Mouse (Mus musculus): ENCODE data around the gene Caly. TPM values are rescaled to one million over a fixed set of nuclear protein-coding genes. Genes with fewer than 3 reads are reported as not detected.

Gene Caly
- polyA plus RNA-seq, 1 experiment from 2014 or later = 430 TPM

- H3K9ac ChIP-seq (ENCODE audit: low read depth, low read length) = no peak overlapping the region
- no peaks in the 10 kb centered on the region for H3K4me1 ChIP-seq (ENCODE audit: control insufficient read depth, insufficient read depth, low read depth, low read length)
- 0 out of 2 replicates have a peak, but pooled peaks cover 3% of the 10 kb centered on the region for H3K36me3 ChIP-seq (ENCODE audit: control insufficient read depth, insufficient read depth, low read length)
- H3K4me3 ChIP-seq (ENCODE audit: low read length) = no peak overlapping the region
- no peaks in the 10 kb centered on the region for H3K9me3 ChIP-seq (ENCODE audit: control insufficient read depth, low read length)
- 36% methylated on average over 1 of the region's 1 CpGs for WGBS
- 0 out of 2 replicates have a peak, but pooled peaks have one; percentile 37 for ATAC-seq
- no peak overlapping the region for H3K27ac ChIP-seq (ENCODE audit: low read depth, low read length)
- H3K4me2 ChIP-seq (ENCODE audit: low read length) = no peak overlapping the region
- no peaks in the 10 kb centered on the region for H3K27me3 ChIP-seq (replicated peaks; ENCODE audit: control insufficient read depth, insufficient read depth, low read length)
Observed at GRCm38 (mm10) chr7:140095556-140095955, 13.2 kb upstream of the Caly start.

GRCm38 (mm10) chr7:140094954-140095353 is 12.6 kb upstream of the Caly start:
- 0 out of 2 replicates have a peak, but pooled peaks cover 3% of the 10 kb centered on the region for H3K36me3 ChIP-seq (ENCODE audit: control insufficient read depth, insufficient read depth, low read length)
- no peaks in the 10 kb centered on the region for H3K27me3 ChIP-seq (replicated peaks; ENCODE audit: control insufficient read depth, insufficient read depth, low read length)
- 61% methylated on average over 5 of the region's 5 CpGs for WGBS
- no peaks in the 10 kb centered on the region for H3K4me1 ChIP-seq (ENCODE audit: control insufficient read depth, insufficient read depth, low read depth, low read length)
- no peaks in the 10 kb centered on the region for H3K9me3 ChIP-seq (ENCODE audit: control insufficient read depth, low read length)
- H3K27ac ChIP-seq (ENCODE audit: low read depth, low read length) = no peak overlapping the region
- no peak overlapping the region for H3K4me3 ChIP-seq (ENCODE audit: low read length)
- ATAC-seq = no peak
- H3K9ac ChIP-seq (ENCODE audit: low read depth, low read length) = no peak overlapping the region
- no peak overlapping the region for H3K4me2 ChIP-seq (ENCODE audit: low read length)

DNA sequence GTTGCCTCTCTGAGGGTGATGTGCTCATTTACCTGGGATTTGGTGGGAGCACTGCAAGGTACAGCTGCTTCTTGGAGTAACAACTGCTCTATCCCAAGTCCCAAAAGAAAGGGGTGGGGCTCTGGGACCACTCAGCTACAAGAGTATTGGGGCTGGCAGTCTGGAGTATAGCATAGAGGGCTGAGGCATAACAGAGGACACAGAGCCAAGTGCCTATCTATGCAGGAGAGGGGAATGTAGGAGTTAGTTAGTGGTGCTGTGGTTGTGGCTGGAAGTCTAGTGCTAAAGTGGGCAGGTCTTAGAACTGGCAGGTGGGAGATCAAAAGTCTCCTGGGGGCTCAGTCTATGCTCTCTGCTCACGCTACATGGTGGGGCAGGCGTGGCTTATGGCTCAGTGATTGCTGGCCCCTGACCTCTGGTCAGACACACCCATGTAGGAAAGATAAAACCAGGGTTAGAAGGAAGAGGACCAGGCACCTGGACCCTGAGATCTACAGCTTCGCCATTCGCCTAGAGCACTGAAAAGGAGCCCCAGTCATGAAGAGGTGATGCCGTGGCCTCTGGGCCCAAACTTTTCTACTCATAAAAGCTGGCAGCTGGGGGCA is 10.7 kb upstream of the Caly start, which contains the start of gene Prap1:
Prap1 (plus strand) TSS at position 472 of the 605 bp plus-strand sequence.
- 75% methylated on average over 5 of the region's 5 CpGs for WGBS
- Histone ChIP-seq H3K4me1 (ENCODE audit: control insufficient read depth, insufficient read depth, low read depth, low read length) (no peaks in the 10 kb centered on the region), H3K4me2 (ENCODE audit: low read length) (no peak within 1 kb of the TSS), H3K9me3 (ENCODE audit: control insufficient read depth, low read length) (no peaks in the 10 kb centered on the region), H3K36me3 (ENCODE audit: control insufficient read depth, insufficient read depth, low read length) (0 out of 2 replicates have a peak, but pooled peaks cover 2% of the 10 kb centered on the region), H3K27ac (ENCODE audit: low read depth, low read length) (no peak within 1 kb of the TSS), H3K27me3 (replicated peaks; ENCODE audit: control insufficient read depth, insufficient read depth, low read length) (no peaks in the 10 kb centered on the region), H3K9ac (ENCODE audit: low read depth, low read length) (no peak within 1 kb of the TSS), H3K4me3 (ENCODE audit: low read length) (no peak within 1 kb of the TSS)
- no peak for ATAC-seq

DNA sequence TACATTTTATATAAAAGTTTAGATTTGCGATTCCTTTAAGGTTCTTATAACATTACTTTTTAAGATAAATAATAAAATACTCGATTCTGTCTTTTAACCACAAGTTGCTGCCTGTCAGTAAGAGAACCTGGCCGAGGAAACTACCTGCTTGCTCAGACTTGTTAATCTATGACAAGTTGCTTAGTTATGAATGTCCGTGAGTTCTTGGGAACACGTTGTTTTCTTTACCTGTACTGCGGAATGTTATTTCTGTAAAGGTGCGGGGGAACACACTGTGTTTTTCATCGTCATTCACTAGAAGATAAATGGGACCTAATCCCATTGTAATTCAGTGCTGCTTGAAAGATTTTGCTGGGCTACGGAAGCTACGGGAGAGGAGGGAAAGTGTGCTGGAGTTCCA is 8.3 kb upstream of the Caly start:
- Histone ChIP-seq H3K27ac (ENCODE audit: low read depth, low read length) (no peak overlapping the region), H3K4me2 (ENCODE audit: low read length) (no peak overlapping the region), H3K4me3 (ENCODE audit: low read length) (no peak overlapping the region), H3K9ac (ENCODE audit: low read depth, low read length) (no peak overlapping the region), H3K27me3 (replicated peaks; ENCODE audit: control insufficient read depth, insufficient read depth, low read length) (no peaks in the 10 kb centered on the region), H3K9me3 (ENCODE audit: control insufficient read depth, low read length) (no peaks in the 10 kb centered on the region), H3K4me1 (ENCODE audit: control insufficient read depth, insufficient read depth, low read depth, low read length) (no peaks in the 10 kb centered on the region), H3K36me3 (ENCODE audit: control insufficient read depth, insufficient read depth, low read length) (no peaks in the 10 kb centered on the region)
- 81% methylated on average over 10 of the region's 10 CpGs for WGBS
- no peak for ATAC-seq

DNA sequence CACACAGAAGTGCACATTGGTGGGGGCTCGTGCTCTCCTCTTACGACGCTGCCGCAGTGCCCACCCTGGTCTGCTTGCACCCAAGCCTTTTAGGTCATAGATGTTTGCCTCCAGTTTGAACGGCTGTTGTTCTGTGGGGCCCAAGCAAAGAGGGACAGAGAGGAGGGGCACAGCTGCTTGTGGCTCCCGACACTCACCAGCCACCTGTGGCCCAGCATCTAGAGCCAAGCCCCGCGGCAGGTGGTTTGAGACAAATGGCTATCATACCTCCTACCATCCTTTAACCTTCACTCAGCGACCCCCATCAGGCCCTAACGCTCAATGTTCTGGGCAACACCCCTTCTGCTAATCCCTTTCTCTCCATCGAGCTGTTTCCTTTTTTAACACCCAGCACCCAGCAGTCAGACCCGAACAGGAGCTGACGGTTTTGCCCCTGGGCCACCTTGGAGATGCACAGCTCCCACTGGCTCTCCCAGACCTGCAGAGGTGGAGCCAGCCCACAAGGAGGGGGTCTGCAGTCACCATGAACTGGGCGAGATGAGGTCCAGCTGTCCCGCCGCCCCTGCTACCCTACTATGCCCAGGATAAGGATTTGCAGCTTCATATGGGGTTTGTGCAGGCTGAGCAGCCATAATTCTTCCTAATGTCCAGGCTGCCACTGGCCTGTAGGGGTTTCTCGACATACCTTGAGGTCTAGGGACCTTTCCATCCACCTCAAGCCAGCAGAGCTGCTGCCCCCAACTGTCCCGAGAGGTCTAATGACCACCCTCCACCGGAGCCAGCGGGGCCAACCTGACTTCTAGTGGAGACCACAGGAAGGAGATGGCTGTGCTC is 723 bp downstream of the Caly start:
- WGBS = 9% methylated on average over 20 of the region's 20 CpGs
- Histone ChIP-seq H3K9me3 (ENCODE audit: control insufficient read depth, low read length) (no peaks in the 10 kb centered on the region), H3K36me3 (ENCODE audit: control insufficient read depth, insufficient read depth, low read length) (no peaks in the 10 kb centered on the region), H3K9ac (ENCODE audit: low read depth, low read length) (peak overlapping the region; percentile 72), H3K4me3 (ENCODE audit: low read length) (peak overlapping the region; percentile 52), H3K4me1 (ENCODE audit: control insufficient read depth, insufficient read depth, low read depth, low read length) (peaks cover 9% of the 10 kb centered on the region), H3K4me2 (ENCODE audit: low read length) (peak overlapping the region; percentile 76), H3K27ac (ENCODE audit: low read depth, low read length) (peak overlapping the region; percentile 94), H3K27me3 (replicated peaks; ENCODE audit: control insufficient read depth, insufficient read depth, low read length) (no peaks in the 10 kb centered on the region)
- ATAC-seq = peak; percentile 51

GRCm38 (mm10) chr7:140080503-140081156 is 1.7 kb downstream of the Caly start:
- H3K4me2 ChIP-seq (ENCODE audit: low read length) = peak overlapping the region; percentile 76
- 1% methylated on average over 24 of the region's 24 CpGs for WGBS
- H3K4me1 ChIP-seq (ENCODE audit: control insufficient read depth, insufficient read depth, low read depth, low read length) = peaks cover 9% of the 10 kb centered on the region
- no peaks in the 10 kb centered on the region for H3K36me3 ChIP-seq (ENCODE audit: control insufficient read depth, insufficient read depth, low read length)
- H3K27ac ChIP-seq (ENCODE audit: low read depth, low read length) = peak overlapping the region; percentile 94
- H3K4me3 ChIP-seq (ENCODE audit: low read length) = peak overlapping the region; percentile 52
- peak; percentile 77 for ATAC-seq
- H3K9ac ChIP-seq (ENCODE audit: low read depth, low read length) = peak overlapping the region; percentile 72
- no peaks in the 10 kb centered on the region for H3K9me3 ChIP-seq (ENCODE audit: control insufficient read depth, low read length)
- no peaks in the 10 kb centered on the region for H3K27me3 ChIP-seq (replicated peaks; ENCODE audit: control insufficient read depth, insufficient read depth, low read length)

DNA sequence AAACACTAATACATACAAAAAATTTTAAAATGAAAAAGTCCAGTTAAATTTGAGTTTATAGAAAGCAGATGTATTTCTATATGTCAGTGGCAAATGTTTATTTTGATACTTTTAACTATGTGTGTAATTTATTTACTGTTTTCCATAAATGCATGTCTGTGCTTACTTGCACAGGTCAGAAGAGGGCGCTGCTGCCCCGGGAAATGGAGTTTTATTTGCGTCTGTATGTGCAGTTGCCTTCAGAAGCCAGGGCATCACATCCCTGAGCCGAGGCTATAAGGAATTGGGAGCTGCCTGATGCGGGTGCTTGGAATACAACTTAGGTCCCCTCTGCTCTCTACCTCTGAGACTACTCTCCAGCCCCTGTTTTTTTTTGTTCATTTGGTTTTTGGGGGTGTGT is 3.6 kb downstream of the Caly start:
- Histone ChIP-seq H3K9me3 (ENCODE audit: control insufficient read depth, low read length) (no peaks in the 10 kb centered on the region), H3K4me2 (ENCODE audit: low read length) (no peak overlapping the region), H3K27ac (ENCODE audit: low read depth, low read length) (no peak overlapping the region), H3K9ac (ENCODE audit: low read depth, low read length) (no peak overlapping the region), H3K4me1 (ENCODE audit: control insufficient read depth, insufficient read depth, low read depth, low read length) (peaks cover 9% of the 10 kb centered on the region), H3K4me3 (ENCODE audit: low read length) (no peak overlapping the region), H3K27me3 (replicated peaks; ENCODE audit: control insufficient read depth, insufficient read depth, low read length) (no peaks in the 10 kb centered on the region), H3K36me3 (ENCODE audit: control insufficient read depth, insufficient read depth, low read length) (no peaks in the 10 kb centered on the region; the same call in 1 of the 2 replicates)
- WGBS = 4% methylated on average over 5 of the region's 5 CpGs
- no peak for ATAC-seq

DNA sequence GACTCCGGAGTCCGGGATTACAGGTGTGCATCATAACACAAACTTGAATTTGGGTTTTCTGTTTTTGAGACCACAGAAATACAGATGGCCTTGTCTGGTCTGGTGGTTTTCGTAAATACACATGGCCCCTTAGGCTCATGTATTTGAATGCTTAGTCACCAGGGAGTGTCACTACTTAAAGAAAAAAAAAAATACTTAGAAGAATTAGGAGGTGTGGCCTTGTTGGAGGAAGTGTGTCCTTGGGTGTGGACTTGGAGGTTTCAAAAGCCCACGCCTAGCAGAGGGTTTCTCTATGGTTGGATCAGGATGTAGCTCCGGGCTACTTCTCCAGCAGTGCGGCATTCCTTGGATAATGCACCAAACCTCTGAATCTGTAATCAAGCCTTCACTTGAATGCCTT is 4.7 kb downstream of the Caly start:
- Histone ChIP-seq H3K4me2 (ENCODE audit: low read length) (no peak overlapping the region), H3K27me3 (replicated peaks; ENCODE audit: control insufficient read depth, insufficient read depth, low read length) (no peaks in the 10 kb centered on the region), H3K36me3 (ENCODE audit: control insufficient read depth, insufficient read depth, low read length) (peaks cover 2% of the 10 kb centered on the region; the same call in 1 of the 2 replicates), H3K4me1 (ENCODE audit: control insufficient read depth, insufficient read depth, low read depth, low read length) (peaks cover 9% of the 10 kb centered on the region), H3K4me3 (ENCODE audit: low read length) (no peak overlapping the region), H3K27ac (ENCODE audit: low read depth, low read length) (no peak overlapping the region), H3K9ac (ENCODE audit: low read depth, low read length) (no peak overlapping the region), H3K9me3 (ENCODE audit: control insufficient read depth, low read length) (no peaks in the 10 kb centered on the region)
- WGBS = 81% methylated on average over 6 of the region's 6 CpGs
- ATAC-seq = no peak
